Mouse (Mus musculus): ENCODE measurements around the gene Rgs8. TPM values are rescaled to one million over a fixed set of nuclear protein-coding genes. Genes with fewer than 3 reads are reported as not detected.
A peak's percentile ranks its signal among the peaks of the same experiment; 100 is the strongest.

Gene Rgs8
- total and polyA plus RNA-seq, 2 experiments from 2014 or later: 31.1 to 40.7 TPM

GRCm38 (mm10) chr1:153677635-153678034 is 24.8 kb downstream of the Rgs8 start:
- H3K36me3 ChIP-seq (ENCODE audit: insufficient read depth, low read length): no peaks in the 10 kb centered on the region
- H3K4me2 ChIP-seq (ENCODE audit: low read depth, low read length, poor library complexity, severe bottlenecking): no peak overlapping the region
- no peaks in the 10 kb centered on the region for H3K27me3 ChIP-seq (ENCODE audit: insufficient read depth, low read length)
- no peak overlapping the region for H3K4me3 ChIP-seq (ENCODE audit: low read depth, low read length)
- H3K27ac ChIP-seq (ENCODE audit: low read depth, low read length): no peak overlapping the region
- ATAC-seq (ENCODE audit: low FRiP score) (no peak), DNase-seq (ENCODE audit: low spot score) (no peak)
- H3K9me3 ChIP-seq (ENCODE audit: low read length): no peaks in the 10 kb centered on the region
- TF ChIP-seq CTCF (IDR thresholded peaks at IDR 0.05): no peak
- 57% methylated on average over 6 of the region's 6 CpGs for WGBS
- peaks cover 10% of the 10 kb centered on the region; the same call in 1 of the 2 replicates for H3K4me1 ChIP-seq (ENCODE audit: insufficient read depth, low read length)
- H3K9ac ChIP-seq (replicated peaks; ENCODE audit: low read length, poor library complexity, severe bottlenecking): no peak overlapping the region

GRCm38 (mm10) chr1:153679147-153679546 is 26.3 kb downstream of the Rgs8 start:
- no peak for ATAC-seq (ENCODE audit: low FRiP score)
- H3K9me3 ChIP-seq (ENCODE audit: low read length): no peaks in the 10 kb centered on the region
- 0 out of 2 replicates have a peak overlapping the region, but pooled peaks have one; percentile 13 for H3K9ac ChIP-seq (replicated peaks; ENCODE audit: low read length, poor library complexity, severe bottlenecking)
- peak overlapping the region; percentile 20; the same call in 1 of the 2 replicates for H3K4me2 ChIP-seq (ENCODE audit: low read depth, low read length, poor library complexity, severe bottlenecking)
- H3K4me3 ChIP-seq (ENCODE audit: low read depth, low read length): no peak overlapping the region
- WGBS: 31% methylated on average over 10 of the region's 10 CpGs
- no peak for TF ChIP-seq CTCF (IDR thresholded peaks at IDR 0.05)
- H3K36me3 ChIP-seq (ENCODE audit: insufficient read depth, low read length): peaks cover 1% of the 10 kb centered on the region; the same call in 1 of the 2 replicates
- peak; percentile 67 for DNase-seq (ENCODE audit: low spot score)
- H3K4me1 ChIP-seq (ENCODE audit: insufficient read depth, low read length): peaks cover 10% of the 10 kb centered on the region; the same call in 1 of the 2 replicates
- H3K27me3 ChIP-seq (ENCODE audit: insufficient read depth, low read length): no peaks in the 10 kb centered on the region
- peak overlapping the region; percentile 43; the same call in 1 of the 2 replicates for H3K27ac ChIP-seq (ENCODE audit: low read depth, low read length)

- TF ChIP-seq CTCF (IDR thresholded peaks at IDR 0.05): no peak
- Histone ChIP-seq H3K27me3 (ENCODE audit: insufficient read depth, low read length) (no peaks in the 10 kb centered on the region), H3K9ac (replicated peaks; ENCODE audit: low read length, poor library complexity, severe bottlenecking) (0 out of 2 replicates have a peak overlapping the region, but pooled peaks have one; percentile 13), H3K4me3 (ENCODE audit: low read depth, low read length) (no peak overlapping the region), H3K4me2 (ENCODE audit: low read depth, low read length, poor library complexity, severe bottlenecking) (no peak overlapping the region; the same call in 1 of the 2 replicates), H3K27ac (ENCODE audit: low read depth, low read length) (peak overlapping the region; percentile 43; the same call in 1 of the 2 replicates), H3K9me3 (ENCODE audit: low read length) (no peaks in the 10 kb centered on the region), H3K36me3 (ENCODE audit: insufficient read depth, low read length) (peaks cover 2% of the 10 kb centered on the region; the same call in 1 of the 2 replicates), H3K4me1 (ENCODE audit: insufficient read depth, low read length) (peaks cover 10% of the 10 kb centered on the region; the same call in 1 of the 2 replicates)
- DNase-seq (ENCODE audit: low spot score): no peak
- no peak for ATAC-seq (ENCODE audit: low FRiP score)
- 30% methylated on average over 3 of the region's 3 CpGs for WGBS
Observed at GRCm38 (mm10) chr1:153679653-153680052, 26.8 kb downstream of the Rgs8 start.

- Histone ChIP-seq H3K36me3 (ENCODE audit: insufficient read depth, low read length) (peaks cover 2% of the 10 kb centered on the region; the same call in 1 of the 2 replicates), H3K4me1 (ENCODE audit: insufficient read depth, low read length) (peaks cover 10% of the 10 kb centered on the region; the same call in 1 of the 2 replicates), H3K4me3 (ENCODE audit: low read depth, low read length) (no peak overlapping the region), H3K4me2 (ENCODE audit: low read depth, low read length, poor library complexity, severe bottlenecking) (no peak overlapping the region), H3K27me3 (ENCODE audit: insufficient read depth, low read length) (no peaks in the 10 kb centered on the region), H3K9me3 (ENCODE audit: low read length) (no peaks in the 10 kb centered on the region), H3K9ac (replicated peaks; ENCODE audit: low read length, poor library complexity, severe bottlenecking) (no peak overlapping the region), H3K27ac (ENCODE audit: low read depth, low read length) (no peak overlapping the region)
- DNase-seq (ENCODE audit: low spot score) (no peak), ATAC-seq (ENCODE audit: low FRiP score) (no peak)
- TF ChIP-seq CTCF (IDR thresholded peaks at IDR 0.05): no peak
- 69% methylated on average over 6 of the region's 6 CpGs for WGBS
Observed at GRCm38 (mm10) chr1:153680363-153680762, 27.5 kb downstream of the Rgs8 start.

- TF ChIP-seq CTCF (IDR thresholded peaks at IDR 0.05): no peak
- peaks cover 10% of the 10 kb centered on the region; the same call in 1 of the 2 replicates for H3K4me1 ChIP-seq (ENCODE audit: insufficient read depth, low read length)
- no peak overlapping the region for H3K9ac ChIP-seq (replicated peaks; ENCODE audit: low read length, poor library complexity, severe bottlenecking)
- no peak overlapping the region for H3K4me2 ChIP-seq (ENCODE audit: low read depth, low read length, poor library complexity, severe bottlenecking)
- H3K27ac ChIP-seq (ENCODE audit: low read depth, low read length): no peak overlapping the region
- H3K36me3 ChIP-seq (ENCODE audit: insufficient read depth, low read length): peaks cover 2% of the 10 kb centered on the region; the same call in 1 of the 2 replicates
- WGBS: 98% methylated on average over 2 of the region's 2 CpGs
- ATAC-seq (ENCODE audit: low FRiP score): no peak
- H3K4me3 ChIP-seq (ENCODE audit: low read depth, low read length): no peak overlapping the region
- no peak for DNase-seq (ENCODE audit: low spot score)
- no peaks in the 10 kb centered on the region for H3K9me3 ChIP-seq (ENCODE audit: low read length)
- H3K27me3 ChIP-seq (ENCODE audit: insufficient read depth, low read length): no peaks in the 10 kb centered on the region
Observed at GRCm38 (mm10) chr1:153681036-153681435, 28.2 kb downstream of the Rgs8 start.

- no peaks in the 10 kb centered on the region for H3K27me3 ChIP-seq (ENCODE audit: insufficient read depth, low read length)
- H3K36me3 ChIP-seq (ENCODE audit: insufficient read depth, low read length): peaks cover 2% of the 10 kb centered on the region; the same call in 1 of the 2 replicates
- H3K27ac ChIP-seq (ENCODE audit: low read depth, low read length): no peak overlapping the region
- no peak overlapping the region for H3K4me2 ChIP-seq (ENCODE audit: low read depth, low read length, poor library complexity, severe bottlenecking)
- DNase-seq (ENCODE audit: low spot score): no peak
- H3K4me3 ChIP-seq (ENCODE audit: low read depth, low read length): no peak overlapping the region
- TF ChIP-seq CTCF (IDR thresholded peaks at IDR 0.05): no peak
- WGBS: 72% methylated on average over 11 of the region's 11 CpGs
- peaks cover 10% of the 10 kb centered on the region; the same call in 1 of the 2 replicates for H3K4me1 ChIP-seq (ENCODE audit: insufficient read depth, low read length)
- no peaks in the 10 kb centered on the region for H3K9me3 ChIP-seq (ENCODE audit: low read length)
- no peak for ATAC-seq (ENCODE audit: low FRiP score)
- H3K9ac ChIP-seq (replicated peaks; ENCODE audit: low read length, poor library complexity, severe bottlenecking): no peak overlapping the region
Observed at GRCm38 (mm10) chr1:153683190-153683589, 30.4 kb downstream of the Rgs8 start.

Measured in midbrain, postnatal 0 days (tissue).